Mouse (Mus musculus) myocyte (in vitro differentiated cells): Measurements from ENCODE around the gene Hectd4.

Experiments
- POLR2A ChIP-seq: IDR thresholded peaks from one replicate; pipeline ENCODE4 v1.6.1; 2011; ENCODE audit warnings: low read depth, mild to moderate bottlenecking, control low read depth, moderate library complexity; ENCODE audit not compliant: insufficient read length
- TCF12 ChIP-seq: IDR thresholded peaks from one replicate; pipeline ENCODE4 v1.6.1; 2011; ENCODE audit warnings: mild to moderate bottlenecking, control low read depth; ENCODE audit not compliant: poor library complexity, insufficient read depth, severe bottlenecking

- TF ChIP-seq POLR2A (no peak), TCF12 (no peak)
Observed at GRCm38 (mm10) chr5:121249693-121250092, 29.7 kb downstream of the Hectd4 start.
